Mouse (Mus musculus) CH12.LX (cell line): ENCODE measurements around the gene Slc26a10.

ENCODE experiments used
- CTCF ChIP-seq, 2 experiments: IDR thresholded peaks in 1 of 2; conservative IDR thresholded peaks in 1 of 2; 2 replicates each; pipeline ENCODE4 v1.5.1; 2011 to 2012; ENCODE audit warnings: low read depth in 2 of 2, low read length in 2 of 2, improper control_type of control experiment in 1 of 2, inconsistent platforms in 1 of 2, mild to moderate bottlenecking in 1 of 2, moderate library complexity in 1 of 2
- E2F4 ChIP-seq: IDR thresholded peaks from 2 replicates; pipeline ENCODE4 v1.6.1; 2011; ENCODE audit warnings: low read depth, low read length, improper control_type of control experiment; ENCODE audit not compliant: insufficient replicate concordance
- MXI1 ChIP-seq: IDR thresholded peaks from 2 replicates; pipeline ENCODE4 v1.6.1; 2011; ENCODE audit warnings: mild to moderate bottlenecking, low read depth, low read length, improper control_type of control experiment

DNA sequence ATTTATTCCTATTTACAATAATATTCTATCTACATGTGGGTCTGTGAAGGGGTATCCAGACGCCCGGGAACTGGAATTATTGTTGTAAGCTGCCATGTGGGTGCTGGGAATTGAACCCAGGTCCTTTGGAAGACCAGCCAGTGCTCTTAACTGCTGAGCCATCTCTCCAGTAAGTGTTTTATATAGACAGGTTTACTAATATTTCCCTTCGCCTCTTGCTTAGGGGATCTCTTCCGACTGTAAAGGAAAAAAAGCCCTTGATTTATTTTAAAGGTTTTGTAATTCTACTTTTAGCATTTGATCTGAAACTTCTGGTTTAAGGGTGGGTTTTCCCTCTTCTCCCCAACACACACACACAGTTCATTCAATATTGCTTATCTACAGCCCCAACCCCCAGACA is 16.3 kb downstream of the Slc26a10 start:
- no peak for TF ChIP-seq E2F4
- TF ChIP-seq CTCF (conservative IDR thresholded peaks at IDR 0.05 in 1 of 2, IDR thresholded peaks at IDR 0.05 in 1 of 2; ENCODE audit: low read depth in 2 of 2, low read length in 2 of 2), result no peak
- no peak for TF ChIP-seq MXI1
